Mouse (Mus musculus): ENCODE data around the gene Psen2. TPM values are rescaled to one million over a fixed set of nuclear protein-coding genes. Genes with fewer than 3 reads are reported as not detected.

The Psen2 gene
- polyA plus RNA-seq, 1 experiment from 2014 or later, result 20.7 TPM

DNA sequence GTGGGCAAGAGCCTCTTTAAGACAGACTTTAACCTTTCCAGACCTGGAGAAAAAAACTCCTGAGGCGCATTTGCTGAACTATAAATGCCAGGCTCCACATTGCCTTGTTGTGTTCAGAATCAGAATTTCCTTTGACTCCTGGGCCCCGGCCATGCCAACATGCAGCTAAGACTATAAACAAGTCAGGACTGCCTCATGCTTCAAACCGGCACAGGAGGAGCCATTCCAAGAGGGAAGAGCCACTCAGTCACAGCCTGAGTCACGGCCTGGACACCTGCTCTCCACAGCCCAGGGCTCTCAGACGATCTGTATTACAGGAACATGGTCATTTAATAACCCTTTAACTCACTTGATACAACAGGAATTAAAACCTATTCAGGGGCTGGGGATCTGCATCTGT is 62.5 kb downstream of the Psen2 start:
- 53% methylated on average over 5 of the region's 5 CpGs for WGBS
- no peak overlapping the region for H3K27ac ChIP-seq (ENCODE audit: low read length)
- no peak for ATAC-seq (ENCODE audit: insufficient read depth, low FRiP score)
- no peak overlapping the region for H3K4me3 ChIP-seq (replicated peaks; ENCODE audit: low read length)
- peaks cover 5% of the 10 kb centered on the region for H3K4me1 ChIP-seq (ENCODE audit: control insufficient read depth, insufficient read depth, low read length)
- H3K9ac ChIP-seq (ENCODE audit: low read length), result no peak overlapping the region
- peaks cover 8% of the 10 kb centered on the region for H3K9me3 ChIP-seq (replicated peaks; ENCODE audit: control insufficient read depth, low read length)
- no peaks in the 10 kb centered on the region for H3K27me3 ChIP-seq (ENCODE audit: control insufficient read depth, insufficient read depth, low read length)
- no peaks in the 10 kb centered on the region for H3K36me3 ChIP-seq (ENCODE audit: control insufficient read depth, insufficient read depth, low read length)
- H3K4me2 ChIP-seq (ENCODE audit: low read depth, low read length), result no peak overlapping the region

DNA sequence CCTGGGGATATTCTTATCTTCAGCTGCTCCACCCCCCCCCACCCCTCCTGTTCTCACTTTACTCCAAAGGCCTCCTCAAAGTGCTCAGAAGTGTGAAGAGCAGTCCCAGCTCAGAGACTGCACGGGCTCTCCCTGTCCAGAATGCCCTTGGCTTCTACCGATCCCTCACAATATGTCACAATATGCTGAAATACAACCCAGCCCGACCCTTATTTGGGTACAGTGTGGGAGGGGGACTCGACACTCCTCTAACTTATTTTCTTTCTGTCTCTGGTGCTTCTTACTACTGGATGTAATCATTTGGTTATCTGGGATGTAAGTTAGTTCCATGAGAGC is 63.6 kb downstream of the Psen2 start:
- no peak for ATAC-seq (ENCODE audit: insufficient read depth, low FRiP score)
- H3K27ac ChIP-seq (ENCODE audit: low read length), result no peak overlapping the region
- no peak overlapping the region for H3K9ac ChIP-seq (ENCODE audit: low read length)
- H3K9me3 ChIP-seq (replicated peaks; ENCODE audit: control insufficient read depth, low read length), result peaks cover 5% of the 10 kb centered on the region
- H3K27me3 ChIP-seq (ENCODE audit: control insufficient read depth, insufficient read depth, low read length), result no peaks in the 10 kb centered on the region
- no peak overlapping the region for H3K4me2 ChIP-seq (ENCODE audit: low read depth, low read length)
- H3K36me3 ChIP-seq (ENCODE audit: control insufficient read depth, insufficient read depth, low read length), result no peaks in the 10 kb centered on the region
- H3K4me1 ChIP-seq (ENCODE audit: control insufficient read depth, insufficient read depth, low read length), result peaks cover 9% of the 10 kb centered on the region
- H3K4me3 ChIP-seq (replicated peaks; ENCODE audit: low read length), result no peak overlapping the region
- WGBS, result 60% methylated on average over 4 of the region's 4 CpGs

GRCm38 (mm10) chr1:180198959-180199714 is 64.1 kb downstream of the Psen2 start, which contains the start of gene Coq8a:
Gene Coq8a (minus strand): TSS chr1:180199602.
- no peaks in the 10 kb centered on the region for H3K27me3 ChIP-seq (ENCODE audit: control insufficient read depth, insufficient read depth, low read length)
- no peak within 1 kb of the TSS for H3K4me2 ChIP-seq (ENCODE audit: low read depth, low read length)
- H3K9ac ChIP-seq (ENCODE audit: low read length), result no peak within 1 kb of the TSS
- WGBS, result 66% methylated on average over 4 of the region's 4 CpGs
- ATAC-seq (ENCODE audit: insufficient read depth, low FRiP score), result no peak
- H3K4me1 ChIP-seq (ENCODE audit: control insufficient read depth, insufficient read depth, low read length), result peaks cover 9% of the 10 kb centered on the region
- H3K27ac ChIP-seq (ENCODE audit: low read length), result no peak within 1 kb of the TSS
- H3K9me3 ChIP-seq (replicated peaks; ENCODE audit: control insufficient read depth, low read length), result peaks cover under 1% of the 10 kb centered on the region; the same call in 1 of the 2 replicates
- H3K4me3 ChIP-seq (replicated peaks; ENCODE audit: low read length), result no peak within 1 kb of the TSS
- no peaks in the 10 kb centered on the region for H3K36me3 ChIP-seq (ENCODE audit: control insufficient read depth, insufficient read depth, low read length)

GRCm38 (mm10) chr1:180197956-180198355 is 65.3 kb downstream of the Psen2 start:
- H3K27me3 ChIP-seq (ENCODE audit: control insufficient read depth, insufficient read depth, low read length), result no peaks in the 10 kb centered on the region
- 48% methylated on average over 3 of the region's 3 CpGs for WGBS
- H3K36me3 ChIP-seq (ENCODE audit: control insufficient read depth, insufficient read depth, low read length), result no peaks in the 10 kb centered on the region
- H3K9me3 ChIP-seq (replicated peaks; ENCODE audit: control insufficient read depth, low read length), result no peaks in the 10 kb centered on the region
- H3K4me2 ChIP-seq (ENCODE audit: low read depth, low read length), result no peak overlapping the region
- H3K27ac ChIP-seq (ENCODE audit: low read length), result no peak overlapping the region
- no peak overlapping the region for H3K9ac ChIP-seq (ENCODE audit: low read length)
- H3K4me1 ChIP-seq (ENCODE audit: control insufficient read depth, insufficient read depth, low read length), result peaks cover 9% of the 10 kb centered on the region
- H3K4me3 ChIP-seq (replicated peaks; ENCODE audit: low read length), result no peak overlapping the region
- no peak for ATAC-seq (ENCODE audit: insufficient read depth, low FRiP score)

DNA sequence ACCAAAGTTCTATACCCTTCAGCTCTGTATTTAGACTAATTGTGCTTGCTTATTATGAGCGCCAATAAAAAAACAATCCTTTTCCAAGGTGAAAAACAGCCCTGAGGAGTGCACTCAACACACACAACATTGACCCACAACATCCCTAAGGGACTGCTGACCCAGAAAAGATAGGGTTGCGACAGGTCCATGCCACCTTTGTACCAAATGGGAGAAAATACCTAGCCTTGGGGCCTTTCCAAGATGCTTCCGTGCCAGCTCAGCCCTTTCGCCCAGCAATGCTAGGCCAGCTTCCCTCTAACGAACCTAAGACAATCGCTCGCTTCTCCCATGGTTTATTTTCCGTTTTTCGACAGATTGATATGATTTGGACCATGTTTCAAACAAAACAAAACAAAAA is 66.7 kb downstream of the Psen2 start:
- 92% methylated on average over 9 of the region's 9 CpGs for WGBS
- Histone ChIP-seq H3K9me3 (replicated peaks; ENCODE audit: control insufficient read depth, low read length) (no peaks in the 10 kb centered on the region), H3K4me3 (replicated peaks; ENCODE audit: low read length) (peak overlapping the region; percentile 82; the same call in 1 of the 2 replicates), H3K9ac (ENCODE audit: low read length) (peak overlapping the region; percentile 69; the same call in 1 of the 2 replicates), H3K36me3 (ENCODE audit: control insufficient read depth, insufficient read depth, low read length) (no peaks in the 10 kb centered on the region), H3K27me3 (ENCODE audit: control insufficient read depth, insufficient read depth, low read length) (no peaks in the 10 kb centered on the region), H3K27ac (ENCODE audit: low read length) (no peak overlapping the region), H3K4me2 (ENCODE audit: low read depth, low read length) (peak overlapping the region; percentile 89), H3K4me1 (ENCODE audit: control insufficient read depth, insufficient read depth, low read length) (peaks cover 9% of the 10 kb centered on the region)
- ATAC-seq (ENCODE audit: insufficient read depth, low FRiP score), result no peak

- Histone ChIP-seq H3K4me2 (ENCODE audit: low read depth, low read length) (peak overlapping the region; percentile 89), H3K4me3 (replicated peaks; ENCODE audit: low read length) (peak overlapping the region; percentile 82)
These were observed 67.4 kb downstream of the Psen2 start for GRCm38 (mm10) chr1:180195703-180196381.

DNA sequence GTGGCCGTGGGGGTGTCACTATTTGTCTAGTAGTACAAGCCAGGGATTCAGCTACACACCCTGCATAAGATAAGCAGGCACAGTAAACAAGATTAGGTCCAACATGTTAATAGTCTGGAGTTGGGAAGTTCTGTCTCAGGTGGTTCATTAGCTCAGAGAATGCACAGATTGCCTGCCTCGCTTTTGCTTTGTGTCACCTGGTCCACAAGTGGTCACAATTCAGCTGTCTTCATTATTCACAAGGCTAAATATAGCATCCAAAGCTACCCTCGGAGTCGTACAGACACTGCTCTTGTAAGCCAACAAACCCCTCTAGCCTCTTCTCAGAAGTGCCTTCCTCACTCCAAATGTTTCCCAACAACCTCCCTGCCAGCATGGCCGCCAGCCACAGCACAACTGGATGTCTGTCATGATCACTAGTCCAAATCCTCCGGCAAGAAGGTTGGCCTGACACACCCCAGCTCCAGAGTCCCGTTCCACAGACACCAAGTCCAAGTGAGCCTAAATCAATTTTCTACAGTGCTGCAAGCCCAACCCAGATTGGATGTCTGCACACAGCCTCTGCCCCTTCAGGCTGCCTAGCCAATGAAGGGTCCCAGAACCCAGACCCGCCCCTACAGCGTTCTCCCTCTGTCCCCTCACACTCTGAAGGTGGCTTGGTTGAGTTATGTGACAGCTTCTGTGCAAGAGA is 68.3 kb downstream of the Psen2 start:
- 0 out of 2 replicates have a peak, but pooled peaks have one; percentile 15 for ATAC-seq (ENCODE audit: insufficient read depth, low FRiP score)
- H3K27ac ChIP-seq (ENCODE audit: low read length), result 0 out of 2 replicates have a peak overlapping the region, but pooled peaks have one; percentile 9
- 18% methylated on average over 9 of the region's 9 CpGs for WGBS

More at GRCm38 (mm10) chr1:180195703-180196381, 67.4 kb downstream of the Psen2 start:
- H3K9me3 ChIP-seq (replicated peaks; ENCODE audit: control insufficient read depth, low read length), result no peaks in the 10 kb centered on the region
- ATAC-seq (ENCODE audit: insufficient read depth, low FRiP score), result peak; percentile 100
- H3K27ac ChIP-seq (ENCODE audit: low read length), result no peak overlapping the region
- H3K9ac ChIP-seq (ENCODE audit: low read length), result peak overlapping the region; percentile 71
- peaks cover 9% of the 10 kb centered on the region for H3K4me1 ChIP-seq (ENCODE audit: control insufficient read depth, insufficient read depth, low read length)
- no peaks in the 10 kb centered on the region for H3K27me3 ChIP-seq (ENCODE audit: control insufficient read depth, insufficient read depth, low read length)
- WGBS, result under 1% methylated on average over 57 of the region's 57 CpGs
- no peaks in the 10 kb centered on the region for H3K36me3 ChIP-seq (ENCODE audit: control insufficient read depth, insufficient read depth, low read length)

DNA sequence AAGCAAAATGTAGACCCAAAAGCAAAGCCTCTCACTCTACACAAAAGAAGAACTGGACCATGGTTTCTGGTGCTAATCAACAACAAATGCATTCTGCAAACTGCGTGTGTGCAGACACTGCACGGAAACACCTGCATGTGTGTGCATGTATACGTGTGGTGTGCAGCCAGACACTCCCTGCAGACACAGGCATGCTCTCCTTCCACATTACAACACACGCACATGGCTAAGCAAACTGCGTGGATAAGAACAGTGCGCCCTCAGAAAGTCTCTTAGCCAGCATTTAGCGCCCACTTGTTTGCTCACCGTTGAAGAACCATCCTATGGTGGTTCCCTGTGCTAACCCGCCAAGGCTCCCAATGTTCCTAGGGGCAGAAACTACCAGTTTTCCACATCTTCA is 69.2 kb downstream of the Psen2 start:
- ATAC-seq (ENCODE audit: insufficient read depth, low FRiP score), result no peak
- peak overlapping the region; percentile 89; the same call in 1 of the 2 replicates for H3K4me2 ChIP-seq (ENCODE audit: low read depth, low read length)
- no peak overlapping the region for H3K9ac ChIP-seq (ENCODE audit: low read length)

More for the DNA sequence above, 68.3 kb downstream of the Psen2 start:
- Histone ChIP-seq H3K4me3 (replicated peaks; ENCODE audit: low read length) (peak overlapping the region; percentile 82), H3K4me2 (ENCODE audit: low read depth, low read length) (peak overlapping the region; percentile 89), H3K4me1 (ENCODE audit: control insufficient read depth, insufficient read depth, low read length) (peaks cover 9% of the 10 kb centered on the region), H3K27me3 (ENCODE audit: control insufficient read depth, insufficient read depth, low read length) (no peaks in the 10 kb centered on the region), H3K9me3 (replicated peaks; ENCODE audit: control insufficient read depth, low read length) (no peaks in the 10 kb centered on the region), H3K9ac (ENCODE audit: low read length) (peak overlapping the region; percentile 71), H3K36me3 (ENCODE audit: control insufficient read depth, insufficient read depth, low read length) (no peaks in the 10 kb centered on the region)

More for the DNA sequence above, 69.2 kb downstream of the Psen2 start:
- Histone ChIP-seq H3K4me1 (ENCODE audit: control insufficient read depth, insufficient read depth, low read length) (peaks cover 9% of the 10 kb centered on the region), H3K27me3 (ENCODE audit: control insufficient read depth, insufficient read depth, low read length) (no peaks in the 10 kb centered on the region), H3K4me3 (replicated peaks; ENCODE audit: low read length) (no peak overlapping the region), H3K9me3 (replicated peaks; ENCODE audit: control insufficient read depth, low read length) (no peaks in the 10 kb centered on the region), H3K36me3 (ENCODE audit: control insufficient read depth, insufficient read depth, low read length) (no peaks in the 10 kb centered on the region), H3K27ac (ENCODE audit: low read length) (no peak overlapping the region)
- 81% methylated on average over 9 of the region's 9 CpGs for WGBS
